Mouse (Mus musculus) stomach, postnatal 0 days (tissue): ENCODE results near the gene Tnfrsf14.

Experiments used
- CTCF ChIP-seq: IDR thresholded peaks from 2 replicates; pipeline ENCODE4 v1.5.1; 2016; ENCODE audit warnings: antibody characterized with exemption, low read depth, mild to moderate bottlenecking, moderate library complexity
- EP300 ChIP-seq: optimal IDR thresholded peaks from 2 replicates; pipeline ENCODE3; 2016; ENCODE audit warnings: antibody characterized with exemption

- TF ChIP-seq CTCF (no peak), EP300 (no peak)
Measured at GRCm38 (mm10) chr4:154904185-154905071, 23.9 kb downstream of the Tnfrsf14 start.
